Mouse (Mus musculus): ENCODE data around the gene Shc4. TPM values are rescaled to one million over a fixed set of nuclear protein-coding genes. Genes with fewer than 3 reads are reported as not detected.

The Shc4 gene
- 0.21 TPM for polyA plus RNA-seq (2017; shearing (Covaris generic))

GRCm38 (mm10) chr2:125724086-125724430 lies at the start of gene Shc4:
TSS of gene Shc4 (minus strand) at chr2:125724148.

DNA sequence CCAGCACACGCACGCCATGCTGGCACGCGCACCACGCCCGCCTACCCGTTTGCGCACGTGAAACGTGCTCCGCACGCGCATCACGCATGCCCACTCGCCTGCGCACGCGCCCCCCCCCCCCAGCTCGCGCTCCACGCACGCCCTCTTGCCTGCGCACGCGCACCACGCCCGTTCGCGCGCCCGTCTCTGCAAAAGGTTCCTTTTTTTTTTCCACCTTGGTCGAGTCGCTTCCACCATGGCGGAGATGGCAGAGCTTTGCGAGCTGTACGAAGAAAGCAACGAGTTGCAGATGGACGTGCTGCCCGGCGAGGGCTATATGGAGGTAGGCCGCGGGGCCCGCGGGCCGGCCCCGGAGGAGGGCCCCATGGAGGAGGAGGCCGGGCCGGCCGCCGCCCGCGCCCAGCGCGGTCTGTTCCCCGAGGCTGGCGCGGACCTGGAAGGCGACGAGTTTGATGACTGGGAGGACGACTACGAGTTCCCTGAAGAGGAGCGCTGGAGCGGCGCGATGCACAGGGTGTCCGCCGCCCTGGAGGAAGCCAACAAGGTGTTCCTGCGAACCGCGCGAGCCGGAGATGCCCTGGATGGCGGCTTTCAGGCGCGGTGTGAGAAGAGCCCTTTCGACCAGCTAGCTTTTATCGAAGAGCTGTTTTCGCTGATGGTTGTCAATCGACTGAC lies 50.9 kb downstream of the Shc4 start, which contains the start of gene Eid1:
TSS of gene Eid1 (plus strand) at position 139 of the 675 bp plus-strand sequence.

DNA sequence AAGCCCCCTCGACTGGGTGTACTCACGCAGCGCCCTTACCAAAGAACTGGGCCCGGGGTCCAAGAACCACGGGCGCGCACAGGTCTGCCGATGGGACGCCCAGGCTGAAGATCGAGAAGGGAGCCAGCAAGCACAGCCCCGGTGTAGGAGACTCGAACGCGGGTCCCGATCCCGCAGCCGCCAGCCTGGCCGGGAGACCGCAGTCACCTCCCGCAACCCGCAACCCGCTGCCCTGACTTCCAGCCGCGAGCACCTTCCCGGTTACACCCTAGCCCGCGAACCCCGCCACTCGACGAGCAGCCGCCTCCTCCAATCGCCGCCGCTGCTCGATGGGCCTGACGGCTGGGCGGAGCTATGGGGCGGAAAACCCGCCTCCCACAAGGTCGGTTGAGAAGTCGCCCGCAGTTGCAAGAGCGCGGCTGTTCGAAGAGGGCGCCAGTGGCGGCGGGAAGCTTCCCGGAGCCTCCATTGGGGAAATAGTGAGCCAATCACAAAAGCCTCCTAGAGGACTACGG lies 99.1 kb downstream of the Shc4 start, which contains the start of gene Cep152:
TSS of gene Cep152 (minus strand) at position 277 of the 515 bp plus-strand sequence.

Other genes with a start within 250 kb of the Shc4 start
- gene Gm9913, start 219.1 kb downstream of the Shc4 start, polyA plus RNA-seq (2017; shearing (Covaris generic)): not detected
- gene Fbn1, start 216.2 kb downstream of the Shc4 start, polyA plus RNA-seq (2017; shearing (Covaris generic)): not detected
- 9.9 TPM for gene Cep152, start 99.0 kb downstream of the Shc4 start, polyA plus RNA-seq (2017; shearing (Covaris generic))
- gene Eid1, start 51.1 kb downstream of the Shc4 start, polyA plus RNA-seq (2017; shearing (Covaris generic)): 25.1 TPM
- 32.5 TPM for gene Secisbp2l, start 58.7 kb upstream of the Shc4 start, polyA plus RNA-seq (2017; shearing (Covaris generic))
- gene Galk2, start 135.0 kb upstream of the Shc4 start, polyA plus RNA-seq (2017; shearing (Covaris generic)): 21.2 TPM
- 49.4 TPM for gene Cops2, start 135.0 kb upstream of the Shc4 start, polyA plus RNA-seq (2017; shearing (Covaris generic))

Measured in effector memory CD4-positive, alpha-beta T cell, adult 5 months (primary cell).